Mouse (Mus musculus): ENCODE data around the gene Atf6b.
A peak's percentile ranks its signal among the peaks of the same experiment; 100 is the strongest.

Gene Atf6b

DNA sequence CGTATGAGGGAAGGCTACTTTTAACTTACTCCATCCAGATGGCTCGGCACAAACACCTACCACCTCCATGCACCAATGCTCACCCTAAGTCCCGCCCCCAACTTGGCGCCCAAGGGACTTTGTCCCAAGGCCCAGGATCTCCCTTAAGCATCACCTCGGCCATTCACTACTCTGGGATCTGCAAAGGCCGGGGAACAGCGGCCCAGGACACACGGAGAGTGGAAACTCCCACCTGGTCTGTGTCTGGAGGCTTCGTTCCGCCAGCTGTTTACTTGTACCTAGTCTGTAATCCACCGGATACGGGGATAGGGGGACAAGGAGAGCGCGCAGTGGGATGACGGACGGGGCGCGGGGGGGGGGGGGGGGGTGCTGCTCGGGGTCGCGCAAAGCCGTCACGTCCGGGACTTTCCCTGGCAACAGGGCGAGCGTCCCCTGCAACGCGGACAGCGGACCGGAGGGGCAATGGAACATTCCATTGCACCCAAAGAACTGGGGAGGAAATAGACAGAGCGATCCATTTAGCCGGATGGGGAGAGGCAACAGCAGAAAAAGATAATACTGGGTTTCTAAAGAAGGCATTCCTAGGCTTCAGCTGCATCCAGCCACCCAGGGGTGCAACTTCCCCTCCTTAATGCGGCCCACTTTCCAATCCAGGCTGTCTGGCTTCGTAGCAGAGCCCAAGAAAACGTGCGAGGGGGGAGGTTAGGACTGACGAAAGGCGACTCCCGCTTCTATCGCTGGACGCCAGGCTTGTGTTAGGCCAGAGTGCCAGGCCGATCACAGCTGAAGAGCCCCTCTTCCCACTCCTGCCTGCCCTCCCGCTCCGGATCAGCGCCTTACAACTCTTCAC is 19.6 kb upstream of the Atf6b start:
- DNase-seq (ENCODE audit: low spot score): peak; percentile 88

DNA sequence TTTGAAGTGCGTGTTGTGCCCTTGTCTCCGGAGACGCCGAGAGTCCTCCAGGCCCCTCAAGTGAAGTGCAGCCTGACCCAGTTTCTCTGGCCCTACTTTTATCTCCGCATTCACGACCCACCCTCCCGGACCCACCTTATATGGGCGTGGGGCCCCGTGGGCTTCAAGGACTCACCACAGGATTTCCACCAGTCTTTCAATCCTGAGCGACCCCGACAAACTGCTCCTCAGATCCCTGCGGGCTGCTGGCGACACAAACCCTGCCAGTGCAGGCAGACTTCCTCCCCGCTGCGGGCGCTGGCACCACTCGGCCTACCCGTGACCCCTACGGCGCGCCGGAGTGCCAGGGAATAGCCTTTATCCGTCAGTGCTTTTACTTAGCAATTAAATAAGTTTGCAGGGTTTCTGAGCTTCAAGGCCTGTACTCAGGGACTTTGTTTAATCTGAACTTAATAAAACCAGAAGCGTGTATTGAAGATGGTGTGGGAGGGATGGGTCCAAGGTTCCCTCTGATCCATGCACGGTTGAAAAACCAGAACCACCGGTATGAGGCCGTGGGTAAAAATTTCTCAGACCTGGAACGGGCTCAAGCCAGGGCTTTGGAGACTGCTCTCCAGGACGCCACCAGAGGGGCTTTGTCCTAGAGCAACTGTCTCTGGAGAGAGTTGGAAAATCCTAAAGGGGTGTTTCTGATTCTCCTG is 18.9 kb upstream of the Atf6b start, which contains the start of gene Ppt2:
TSS of gene Ppt2 (minus strand) at position 568 of the 701 bp plus-strand sequence.
- DNase-seq (ENCODE audit: low spot score): peak; percentile 63

- no peak for DNase-seq (ENCODE audit: low spot score)
Observed at GRCm38 (mm10) chr17:34628644-34628967, 18.3 kb upstream of the Atf6b start.

- no peak for DNase-seq (ENCODE audit: low spot score)
Observed at GRCm38 (mm10) chr17:34629221-34629751, 17.7 kb upstream of the Atf6b start, which contains the start of gene Prrt1. Gene Prrt1 (plus strand): TSS chr17:34629533.

DNA sequence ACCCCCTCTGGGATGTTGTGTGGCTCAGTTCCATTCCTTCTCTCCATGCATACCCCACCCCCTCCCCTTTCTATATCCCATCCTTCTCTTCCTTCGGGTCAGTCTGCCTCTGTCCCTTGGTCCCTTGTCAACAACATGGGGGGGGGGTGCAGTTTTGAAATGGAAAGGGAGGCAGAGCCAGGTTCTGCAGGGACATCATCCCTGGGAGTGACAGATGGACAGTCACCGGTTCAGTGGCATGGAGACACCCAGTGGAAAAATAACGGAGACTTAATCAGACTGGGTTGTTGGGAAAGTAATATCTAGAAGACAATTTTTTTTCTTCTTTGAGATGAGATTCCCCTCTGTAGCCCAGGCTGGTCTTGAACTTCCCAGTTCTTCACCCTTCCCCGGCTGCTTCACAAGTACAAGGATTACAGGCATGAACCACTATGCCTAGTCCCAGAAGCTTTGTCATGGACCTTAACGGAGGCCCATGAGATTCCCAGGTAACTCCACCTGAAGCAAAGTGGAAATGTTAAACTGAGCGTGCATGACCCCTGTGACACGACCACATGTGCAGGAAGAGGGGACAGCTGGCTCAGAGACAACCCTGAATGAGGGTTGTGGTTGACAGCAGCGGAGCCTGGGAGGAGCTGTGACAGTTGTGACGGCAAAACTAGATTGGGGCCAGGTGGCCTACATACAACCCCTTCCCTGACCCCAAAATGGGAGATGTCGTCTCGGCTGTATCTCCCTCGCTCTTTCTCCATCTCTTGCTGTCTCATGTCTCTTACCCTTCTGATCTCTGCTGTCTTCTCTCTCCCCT is 16.9 kb upstream of the Atf6b start:
- DNase-seq (ENCODE audit: low spot score): no peak

- no peak for DNase-seq (ENCODE audit: low spot score)
Observed at GRCm38 (mm10) chr17:34630761-34631301, 16.1 kb upstream of the Atf6b start.

DNA sequence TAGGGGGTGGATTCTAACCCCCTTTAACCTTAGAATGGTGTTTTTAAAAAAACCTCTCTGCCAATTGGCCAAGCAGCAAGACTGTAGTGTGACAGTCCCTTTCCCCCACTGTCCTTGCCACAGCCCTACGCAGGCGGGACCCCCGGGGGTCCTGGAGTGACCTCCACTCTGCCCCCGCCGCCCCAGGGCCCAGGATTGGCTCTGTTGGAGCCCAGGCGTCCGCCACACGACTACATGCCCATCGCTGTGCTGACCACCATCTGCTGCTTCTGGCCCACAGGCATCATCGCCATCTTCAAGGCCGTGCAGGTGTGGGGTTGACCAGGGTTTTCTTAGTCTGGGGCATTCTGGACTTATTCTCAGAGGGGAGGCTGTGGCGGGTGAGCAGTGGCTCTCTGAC is 15.3 kb upstream of the Atf6b start:
- DNase-seq (ENCODE audit: low spot score): no peak

- DNase-seq (ENCODE audit: low spot score): peak; percentile 84
Observed at GRCm38 (mm10) chr17:34632261-34632691, 14.7 kb upstream of the Atf6b start.

- DNase-seq (ENCODE audit: low spot score): no peak
Observed at GRCm38 (mm10) chr17:34635671-34636070, 11.3 kb upstream of the Atf6b start.

- no peak for DNase-seq (ENCODE audit: low spot score)
Observed at GRCm38 (mm10) chr17:34637459-34637858, 9.5 kb upstream of the Atf6b start.

DNA sequence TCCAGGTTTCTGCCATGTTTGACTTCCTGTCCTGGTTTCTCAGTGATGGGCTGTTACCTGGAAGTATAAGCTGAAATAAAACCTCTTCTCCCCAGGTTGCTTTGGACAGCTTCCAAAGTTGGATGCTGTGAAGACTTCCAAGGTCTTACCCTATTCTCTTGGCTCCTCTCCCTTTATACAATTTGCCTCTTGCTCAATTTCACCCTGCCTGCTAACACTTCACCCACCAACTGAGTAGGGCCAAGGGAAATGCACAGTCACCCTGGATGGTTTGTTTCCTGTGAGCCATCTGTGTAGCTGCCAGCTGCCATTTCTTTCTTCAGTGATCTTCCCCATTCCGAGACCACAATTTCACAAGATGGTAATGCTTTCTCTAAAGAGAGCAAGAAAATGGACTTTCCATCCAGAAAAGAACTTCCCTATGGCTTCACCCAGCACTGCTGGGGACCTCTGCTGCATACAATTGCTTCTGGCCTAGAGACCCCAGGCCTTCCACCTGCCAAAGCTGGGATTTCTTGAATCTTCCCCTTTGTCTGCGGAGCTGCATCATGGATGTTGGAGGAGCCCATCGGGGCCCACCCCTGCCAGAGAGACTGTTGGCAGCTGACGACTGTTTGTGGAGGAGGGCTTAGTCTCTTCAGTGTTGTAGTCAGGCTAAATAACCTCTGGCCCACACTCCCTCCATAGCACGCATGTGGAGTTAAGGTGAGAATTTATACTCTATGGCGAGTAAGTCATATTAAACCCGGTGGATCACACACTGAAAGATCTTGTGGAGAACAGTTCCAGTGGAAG is 7.3 kb upstream of the Atf6b start:
- no peak for DNase-seq (ENCODE audit: low spot score)

- peak; percentile 59 for DNase-seq (ENCODE audit: low spot score)
Observed at GRCm38 (mm10) chr17:34640778-34641601, 6.0 kb upstream of the Atf6b start.

DNA sequence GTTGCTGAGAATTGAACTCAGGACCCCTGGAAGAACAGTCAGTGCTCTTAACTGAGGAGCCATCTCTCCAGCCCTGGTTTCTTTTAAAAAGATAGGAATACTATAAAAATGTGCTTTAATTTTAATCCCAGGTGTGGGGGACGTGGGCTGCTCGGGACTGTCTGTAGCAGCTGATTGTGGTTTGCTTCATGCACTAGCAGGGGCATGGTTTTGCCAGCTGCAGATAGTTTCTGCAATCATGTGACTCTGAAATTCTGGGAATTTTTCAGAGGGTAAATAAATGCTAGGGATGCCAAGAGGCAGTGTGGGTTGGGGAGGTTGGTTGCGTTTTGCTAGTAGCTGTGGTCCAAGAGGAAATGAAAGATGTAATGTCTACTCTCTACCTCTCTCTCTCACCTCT is 5.0 kb upstream of the Atf6b start:
- DNase-seq (ENCODE audit: low spot score): no peak

GRCm38 (mm10) chr17:34643379-34643778 is 3.6 kb upstream of the Atf6b start:
- no peak for DNase-seq (ENCODE audit: low spot score)

DNA sequence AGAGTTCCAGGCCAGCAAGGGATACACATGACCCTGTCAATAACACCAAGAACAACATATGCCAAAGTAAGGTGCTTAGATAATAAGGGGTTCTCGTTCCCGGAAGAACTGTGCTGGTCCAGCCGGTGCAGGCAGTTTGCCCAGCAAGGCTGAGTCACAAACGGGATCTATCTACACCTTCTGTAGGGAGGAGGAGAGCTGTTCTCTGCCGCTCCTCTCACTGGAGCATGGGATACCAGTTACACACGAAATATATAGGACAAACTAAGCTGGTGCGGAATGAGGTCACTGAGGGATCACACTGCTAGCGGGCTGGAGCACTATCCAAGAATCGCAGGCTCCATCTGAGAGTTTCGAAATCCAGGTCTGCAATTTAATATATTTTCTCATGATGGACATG is 3.0 kb upstream of the Atf6b start:
- DNase-seq (ENCODE audit: low spot score): no peak

- peak; percentile 96 for DNase-seq (ENCODE audit: low spot score)
Observed at GRCm38 (mm10) chr17:34644608-34645007, 2.3 kb upstream of the Atf6b start, which contains the start of gene Fkbpl. Gene Fkbpl (plus strand): TSS chr17:34644764.

- DNase-seq (ENCODE audit: low spot score): no peak
Observed at GRCm38 (mm10) chr17:34645256-34645829, 1.6 kb upstream of the Atf6b start.

DNA sequence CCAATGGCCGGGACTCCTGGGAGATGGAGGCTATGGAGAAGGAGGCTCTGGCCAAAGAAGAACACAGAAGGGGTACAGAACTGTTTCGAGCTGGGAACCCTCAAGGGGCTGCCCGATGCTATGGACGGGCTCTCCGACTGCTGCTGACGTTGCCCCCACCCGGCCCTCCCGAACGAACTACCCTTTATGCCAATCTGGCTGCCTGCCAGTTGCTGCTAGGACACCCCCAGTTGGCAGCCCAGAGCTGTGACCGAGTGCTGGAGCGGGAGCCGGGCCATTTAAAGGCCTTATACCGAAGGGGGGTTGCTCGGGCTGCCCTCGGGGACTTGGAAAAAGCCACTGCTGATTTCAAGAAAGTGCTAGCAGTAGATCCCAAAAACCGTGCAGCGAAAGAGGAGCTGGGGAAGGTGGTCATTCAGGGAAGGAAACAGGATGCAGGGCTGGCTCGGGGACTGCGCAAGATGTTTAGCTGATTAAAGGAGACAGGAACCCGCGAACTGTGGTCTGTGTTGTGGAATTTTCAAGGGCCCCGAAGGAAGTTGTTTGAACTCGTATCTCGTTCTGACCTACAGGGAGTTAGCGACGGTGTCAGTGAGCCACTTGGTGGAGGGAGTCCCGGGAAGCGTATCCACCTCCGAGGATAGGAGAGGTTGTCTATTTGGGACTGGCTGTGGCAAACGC is 975 bp upstream of the Atf6b start:
- no peak for DNase-seq (ENCODE audit: low spot score)
